8 mouse cellular contexts compared by ENCODE assay signal in genomic region chr9:82976936-82977335, GRCm38 (mm10). TPM values are rescaled to one million over a fixed set of nuclear protein-coding genes. Genes with fewer than 3 reads are reported as not detected.
DNase-seq lines count a peak whose midpoint lies in the region; ATAC-seq and TF ChIP-seq lines count a peak whose summit lies in the region.

No protein-coding gene starts in this region.

- ATAC-seq in megakaryocyte, adult 5-6 weeks (ENCODE audit: poor library complexity, severe bottlenecking): no peak
- no peak for ATAC-seq in forebrain, embryonic 16.5 days
- no peak for ATAC-seq in intestine, postnatal 0 days
- ATAC-seq in midbrain, embryonic 11.5 days (ENCODE audit: low FRiP score): no peak
- no peak for ATAC-seq in frontal cortex, adult (ENCODE audit: low TSS enrichment)

- H3K4me3 ChIP-seq in megakaryocyte, embryonic 14.5 days (replicated peaks): peak overlapping the region; percentile 76
- peak overlapping the region; percentile 24 for H3K4me3 ChIP-seq in forebrain, embryonic 16.5 days (replicated peaks; ENCODE audit: low read length)
- H3K4me3 ChIP-seq in intestine, postnatal 0 days (ENCODE audit: low read depth, low read length): no peak overlapping the region
- peak overlapping the region; percentile 97; the same call in 1 of the 2 replicates for H3K4me3 ChIP-seq in midbrain, embryonic 11.5 days (ENCODE audit: low read depth, low read length)

- peaks cover 4% of the 10 kb centered on the region; the same call in 1 of the 2 replicates for H3K4me1 ChIP-seq in megakaryocyte, embryonic 14.5 days
- H3K4me1 ChIP-seq in forebrain, embryonic 16.5 days (replicated peaks; ENCODE audit: control insufficient read depth, insufficient read depth, low read length): peaks cover 12% of the 10 kb centered on the region
- H3K4me1 ChIP-seq in intestine, postnatal 0 days (replicated peaks; ENCODE audit: control insufficient read depth, insufficient read depth, low read length): 0 out of 2 replicates have a peak, but pooled peaks cover 3% of the 10 kb centered on the region
- H3K4me1 ChIP-seq in midbrain, embryonic 11.5 days (ENCODE audit: control insufficient read depth, insufficient read depth, low read length): peaks cover 13% of the 10 kb centered on the region

- no peaks in the 10 kb centered on the region for H3K9me3 ChIP-seq in megakaryocyte, embryonic 14.5 days
- H3K9me3 ChIP-seq in forebrain, embryonic 16.5 days (ENCODE audit: control insufficient read depth, low read length): no peaks in the 10 kb centered on the region
- H3K9me3 ChIP-seq in intestine, postnatal 0 days (ENCODE audit: control insufficient read depth): no peaks in the 10 kb centered on the region
- H3K9me3 ChIP-seq in midbrain, embryonic 11.5 days (ENCODE audit: control insufficient read depth, low read length): no peaks in the 10 kb centered on the region

- DNase-seq in cerebellum, adult 11-12 months: peak; percentile 25
- DNase-seq in midbrain, embryonic 11.5 days (ENCODE audit: low spot score, missing footprints): peak; percentile 93
- no peak for DNase-seq in frontal cortex, postnatal 25 days (ENCODE audit: low spot score in 2 of 2)

- H3K27me3 ChIP-seq in megakaryocyte, embryonic 14.5 days (replicated peaks): no peaks in the 10 kb centered on the region
- H3K27me3 ChIP-seq in forebrain, embryonic 16.5 days (replicated peaks; ENCODE audit: control insufficient read depth, insufficient read depth, low read length): no peaks in the 10 kb centered on the region
- H3K27me3 ChIP-seq in intestine, postnatal 0 days (replicated peaks; ENCODE audit: control insufficient read depth, insufficient read depth, low read length): no peaks in the 10 kb centered on the region
- H3K27me3 ChIP-seq in midbrain, embryonic 11.5 days (ENCODE audit: control insufficient read depth, insufficient read depth, low read length): no peaks in the 10 kb centered on the region

- no peaks in the 10 kb centered on the region for H3K36me3 ChIP-seq in megakaryocyte, embryonic 14.5 days (replicated peaks; ENCODE audit: low read length)
- no peaks in the 10 kb centered on the region for H3K36me3 ChIP-seq in forebrain, embryonic 16.5 days (ENCODE audit: control insufficient read depth, insufficient read depth)
- no peaks in the 10 kb centered on the region for H3K36me3 ChIP-seq in intestine, postnatal 0 days (ENCODE audit: control insufficient read depth, insufficient read depth)
- no peaks in the 10 kb centered on the region for H3K36me3 ChIP-seq in midbrain, embryonic 11.5 days (ENCODE audit: control insufficient read depth, insufficient read depth, low read length)

- H3K9ac ChIP-seq in forebrain, embryonic 16.5 days (replicated peaks; ENCODE audit: low read depth, low read length): peak overlapping the region; percentile 50
- H3K9ac ChIP-seq in intestine, postnatal 0 days (ENCODE audit: low read depth, low read length): no peak overlapping the region
- peak overlapping the region; percentile 47 for H3K9ac ChIP-seq in midbrain, embryonic 11.5 days (ENCODE audit: low read length)

- 9% methylated on average over 5 of the region's 5 CpGs for WGBS in forebrain, embryonic 16.5 days
- 36% methylated on average over 5 of the region's 5 CpGs for WGBS in intestine, postnatal 0 days
- 10% methylated on average over 5 of the region's 5 CpGs for WGBS in midbrain, embryonic 11.5 days

- no peak for TF ChIP-seq CTCF in intestine, postnatal 0 days (IDR thresholded peaks at IDR 0.05; ENCODE audit: low read depth)

- peak overlapping the region; percentile 44 for H3K4me2 ChIP-seq in forebrain, embryonic 16.5 days (ENCODE audit: low read length)
- peak overlapping the region; percentile 71 for H3K4me2 ChIP-seq in intestine, postnatal 0 days (replicated peaks; ENCODE audit: low read depth)
- H3K4me2 ChIP-seq in midbrain, embryonic 11.5 days: peak overlapping the region; percentile 66

- H3K27ac ChIP-seq in forebrain, embryonic 16.5 days (ENCODE audit: low read length): peak overlapping the region; percentile 76
- no peak overlapping the region for H3K27ac ChIP-seq in intestine, postnatal 0 days (ENCODE audit: low read depth, low read length)
- H3K27ac ChIP-seq in midbrain, embryonic 11.5 days (ENCODE audit: low read depth, low read length): no peak overlapping the region

RNA-seq across cellular contexts. Expression of gene Phip, which starts 1.6 kb away (rescaled TPM):
- 0.92 and 2.4 TPM in 2 replicates for polyA plus RNA-seq in megakaryocyte, embryonic 14.5 days (2012; ENCODE audit: insufficient read depth, low replicate concordance)
- 79.6 and 80.0 TPM in 2 replicates for total RNA-seq in megakaryocyte, adult 5-6 weeks (2015)
- total RNA-seq in megakaryocyte, adult 5-6 weeks (2017): 89.6 and 119 TPM in 2 replicates
- 139 and 143 TPM in 2 replicates for polyA plus RNA-seq in forebrain, embryonic 16.5 days (2015; fragmentation: Nextera tagmentation; extraction: Ambion mirVana)
- 19.7 and 22.6 TPM in 2 replicates for polyA plus RNA-seq in intestine, postnatal 0 days (2015; fragmentation: Nextera tagmentation; extraction: Ambion mirVana)
- polyA plus RNA-seq in midbrain, embryonic 11.5 days (2014; fragmentation: Nextera tagmentation; extraction: Ambion mirVana): 136 and 150 TPM in 2 replicates

Comparison
In these comparisons a context has a peak if more than half of its experiments do, and no peak if none do; other contexts are left out.
1. DNase-seq: peak in cerebellum, adult 11-12 months (single experiment) and midbrain, embryonic 11.5 days (single experiment); none in frontal cortex, postnatal 25 days (0 of 2).
2. Peak in every context shown above with its lines, with median percentiles within 50 percentile points of each other: H3K4me2 ChIP-seq.